ENCODE assay signal across 40 mouse cellular contexts in genomic region chrX:8288621-8289020, GRCm38 (mm10). TPM values are rescaled to one million over a fixed set of nuclear protein-coding genes. Genes with fewer than 3 reads are reported as not detected.
"Had no signal": no experiment of that assay in that cellular context is flagged by ENCODE, and none has a peak within 500 bp of the region (broad histone marks: within the 10 kb centered on the region; RNA-seq: fewer than 3 reads in every experiment).

No protein-coding gene starts in this region.

- H3K27me3 ChIP-seq: heart, embryonic 12.5 days; hindbrain, embryonic 12.5 days; intestine, embryonic 15.5 days; limb, embryonic 12.5 days; liver, embryonic 13.5 days had no signal

- H3K4me1 ChIP-seq: heart, embryonic 10.5 days; heart, embryonic 12.5 days; hindbrain, embryonic 10.5 days; hindbrain, embryonic 12.5 days; intestine, embryonic 15.5 days; limb, embryonic 10.5 days; limb, embryonic 12.5 days; liver, embryonic 13.5 days had no signal

- H3K4me2 ChIP-seq: heart, embryonic 12.5 days; hindbrain, embryonic 12.5 days; hindbrain, embryonic 14.5 days; intestine, embryonic 15.5 days; limb, embryonic 12.5 days; liver, embryonic 11.5 days; liver, embryonic 13.5 days had no signal

- H3K4me3 ChIP-seq: heart, embryonic 10.5 days; heart, embryonic 12.5 days; hindbrain, embryonic 10.5 days; hindbrain, embryonic 12.5 days; intestine, embryonic 15.5 days; layer of hippocampus, adult 2 months; left cerebral cortex, adult 2 months; limb, embryonic 10.5 days; limb, embryonic 12.5 days; liver, embryonic 13.5 days had no signal

- ATAC-seq: hindbrain, embryonic 16.5 days; inflammation-experienced regulatory T-cells, adult 6 months; intestine, embryonic 15.5 days; intestine, postnatal 0 days had no signal

- H3K9me3 ChIP-seq: heart, embryonic 10.5 days; heart, embryonic 12.5 days; hindbrain, embryonic 10.5 days; hindbrain, embryonic 12.5 days; intestine, embryonic 15.5 days; limb, embryonic 10.5 days; limb, embryonic 12.5 days; liver, embryonic 13.5 days had no signal

- H3K9ac ChIP-seq: heart, embryonic 12.5 days; hindbrain, embryonic 12.5 days; hindbrain, embryonic 14.5 days; intestine, embryonic 15.5 days; limb, embryonic 12.5 days; liver, embryonic 13.5 days had no signal

- H3K36me3 ChIP-seq: heart, embryonic 10.5 days; heart, embryonic 12.5 days; hindbrain, embryonic 10.5 days; hindbrain, embryonic 12.5 days; intestine, embryonic 15.5 days; limb, embryonic 10.5 days; limb, embryonic 12.5 days; liver, embryonic 13.5 days had no signal

- DNase-seq: gastrocnemius, postnatal 14 days; gastrocnemius, postnatal 36 days; heart, adult 11 months; heart, postnatal 10 days; heart, postnatal 4 days; kidney, adult 18-20 months; kidney, adult 8-10 months; kidney, postnatal 10 days; kidney, postnatal 25 days; kidney, postnatal 4 days; liver; liver, embryonic 13.5 days had no signal

- H3K27ac ChIP-seq: heart, embryonic 10.5 days; hindbrain, embryonic 10.5 days; hindbrain, embryonic 12.5 days; hindbrain, embryonic 14.5 days; intestine, embryonic 15.5 days; layer of hippocampus, adult 2 months; left cerebral cortex, adult 2 months; limb, embryonic 10.5 days; limb, embryonic 12.5 days; liver, embryonic 13.5 days had no signal

RNA-seq across cellular contexts. Expression of gene Slc38a5, which starts 17.7 kb away (rescaled TPM):
- total RNA-seq: gastrocnemius, adult 18-20 months; gastrocnemius, adult 8-10 months; gastrocnemius, postnatal 36 days had no signal
- polyA plus RNA-seq: inflammation-experienced regulatory T-cells, adult 6 months had no signal

RNA-seq across cellular contexts. Expression of gene Ssxb10, which starts 38.6 kb away (rescaled TPM):
- total RNA-seq: gastrocnemius, adult 18-20 months; gastrocnemius, adult 8-10 months; gastrocnemius, postnatal 14 days; gastrocnemius, postnatal 36 days; heart, adult 8-10 months; heart, postnatal 10 days; heart, postnatal 25 days; heart, postnatal 4 days; layer of hippocampus, adult 2 months; layer of hippocampus, postnatal 10 days; layer of hippocampus, postnatal 25 days; left cerebral cortex, adult 2 months; left cerebral cortex, postnatal 14 days; left cerebral cortex, postnatal 36 days had no signal
- polyA plus RNA-seq: gonadal fat pad, adult 2 months; heart, embryonic 10.5 days; heart, embryonic 12.5 days; heart, embryonic 14.5 days; heart, embryonic 16.5 days; hindbrain, embryonic 10.5 days; hindbrain, embryonic 12.5 days; hindbrain, embryonic 14.5 days; hindbrain, embryonic 16.5 days; inflammation-experienced regulatory T-cells, adult 6 months; intestine, embryonic 15.5 days; intestine, postnatal 0 days; kidney, embryonic 14.5 days; kidney, embryonic 16.5 days; limb, embryonic 10.5 days; limb, embryonic 12.5 days; limb, embryonic 14.5 days; liver, embryonic 11.5 days; liver, embryonic 13.5 days had no signal
